Mouse (Mus musculus): ENCODE measurements around the gene Aass. TPM values are rescaled to one million over a fixed set of nuclear protein-coding genes. Genes with fewer than 3 reads are reported as not detected.
"Not testable (repeated sequence)": the region's sequence is repeated elsewhere in the genome, so short reads cannot be mapped to it uniquely, and the experiment has no call there.

Gene Aass
- polyA plus RNA-seq (2015; fragmentation: Nextera tagmentation; extraction: Ambion mirVana), result 25.0 and 34.4 TPM in 2 replicates

GRCm38 (mm10) chr6:23132573-23133181, at the start of gene Aass:
Gene Aass (minus strand): TSS chr6:23132986.
- Histone ChIP-seq H3K9ac (peak within 1 kb of the TSS; percentile 9; the same call in 1 of the 2 replicates), H3K27me3 (no peaks in the 10 kb centered on the region), H3K9me3 (replicated peaks) (no peaks in the 10 kb centered on the region), H3K4me3 (replicated peaks) (peak within 1 kb of the TSS; percentile 47), H3K27ac (peak within 1 kb of the TSS; percentile 63), H3K4me2 (peak within 1 kb of the TSS; percentile 35), H3K36me3 (no peaks in the 10 kb centered on the region), H3K4me1 (replicated peaks) (peaks cover 1% of the 10 kb centered on the region; the same call in 1 of the 2 replicates)
- peak; percentile 79 for ATAC-seq (ENCODE audit: low read depth)
- WGBS (ENCODE audit: insufficient replicate concordance), result 2% methylated on average over 20 of the region's 20 CpGs
- no peak for DNase-seq

- no peak overlapping the region for H3K4me2 ChIP-seq
- H3K4me3 ChIP-seq (replicated peaks), result no peak overlapping the region
- H3K9me3 ChIP-seq (replicated peaks), result no peaks in the 10 kb centered on the region
- no peak overlapping the region for H3K27ac ChIP-seq
- DNase-seq, result no peak
- no peaks in the 10 kb centered on the region for H3K36me3 ChIP-seq
- no peak for ATAC-seq (ENCODE audit: low read depth)
- H3K4me1 ChIP-seq (replicated peaks), result no peaks in the 10 kb centered on the region
- H3K9ac ChIP-seq, result no peak overlapping the region
- WGBS (ENCODE audit: insufficient replicate concordance), result 14% methylated on average over 8 of the region's 8 CpGs
- no peaks in the 10 kb centered on the region for H3K27me3 ChIP-seq
Measured at GRCm38 (mm10) chr6:23180096-23180495, 47.3 kb upstream of the Aass start.

GRCm38 (mm10) chr6:23163824-23164223, 31.0 kb upstream of the Aass start:
- not testable (repeated sequence) for H3K36me3 ChIP-seq; ATAC-seq (ENCODE audit: low read depth); DNase-seq; H3K4me1 ChIP-seq (replicated peaks); H3K4me3 ChIP-seq (replicated peaks); H3K9me3 ChIP-seq (replicated peaks); H3K4me2 ChIP-seq; H3K27ac ChIP-seq; H3K27me3 ChIP-seq; H3K9ac ChIP-seq
- 38% methylated on average over 2 of the region's 2 CpGs for WGBS (ENCODE audit: insufficient replicate concordance)

GRCm38 (mm10) chr6:23156357-23156756, 23.6 kb upstream of the Aass start:
- not testable (repeated sequence) for ATAC-seq (ENCODE audit: low read depth); H3K27me3 ChIP-seq; H3K27ac ChIP-seq; H3K4me2 ChIP-seq; DNase-seq; H3K9me3 ChIP-seq (replicated peaks); H3K9ac ChIP-seq; H3K4me3 ChIP-seq (replicated peaks); H3K4me1 ChIP-seq (replicated peaks); H3K36me3 ChIP-seq
- WGBS (ENCODE audit: insufficient replicate concordance), result 30% methylated on average over 3 of the region's 3 CpGs

GRCm38 (mm10) chr6:23153112-23153511, 20.3 kb upstream of the Aass start:
- ATAC-seq (ENCODE audit: low read depth) (no peak), DNase-seq (no peak)
- Histone ChIP-seq H3K27ac (no peak overlapping the region), H3K4me3 (replicated peaks) (no peak overlapping the region), H3K9me3 (replicated peaks) (no peaks in the 10 kb centered on the region), H3K36me3 (no peaks in the 10 kb centered on the region), H3K4me1 (replicated peaks) (no peaks in the 10 kb centered on the region), H3K4me2 (no peak overlapping the region), H3K27me3 (no peaks in the 10 kb centered on the region), H3K9ac (no peak overlapping the region)
- WGBS (ENCODE audit: insufficient replicate concordance), result 70% methylated on average over 2 of the region's 2 CpGs

- H3K27ac ChIP-seq, result no peak overlapping the region
- WGBS (ENCODE audit: insufficient replicate concordance), result 63% methylated on average over 2 of the region's 2 CpGs
- no peak overlapping the region for H3K4me2 ChIP-seq
- H3K4me1 ChIP-seq (replicated peaks), result 0 out of 2 replicates have a peak, but pooled peaks cover 2% of the 10 kb centered on the region
- H3K4me3 ChIP-seq (replicated peaks), result no peak overlapping the region
- no peaks in the 10 kb centered on the region for H3K36me3 ChIP-seq
- no peaks in the 10 kb centered on the region for H3K27me3 ChIP-seq
- ATAC-seq (ENCODE audit: low read depth), result peak; percentile 90
- DNase-seq, result no peak
- H3K9me3 ChIP-seq (replicated peaks), result no peaks in the 10 kb centered on the region
- no peak overlapping the region for H3K9ac ChIP-seq
Measured at GRCm38 (mm10) chr6:23147221-23147620, 14.4 kb upstream of the Aass start.

GRCm38 (mm10) chr6:23143980-23144379, 11.2 kb upstream of the Aass start:
- Histone ChIP-seq H3K27ac (no peak overlapping the region), H3K4me2 (no peak overlapping the region), H3K36me3 (no peaks in the 10 kb centered on the region), H3K4me3 (replicated peaks) (no peak overlapping the region), H3K27me3 (no peaks in the 10 kb centered on the region), H3K4me1 (replicated peaks) (0 out of 2 replicates have a peak, but pooled peaks cover 2% of the 10 kb centered on the region), H3K9me3 (replicated peaks) (no peaks in the 10 kb centered on the region), H3K9ac (no peak overlapping the region)
- ATAC-seq (ENCODE audit: low read depth) (no peak), DNase-seq (no peak)

- H3K4me3 ChIP-seq (replicated peaks), result peak overlapping the region; percentile 47
Measured at GRCm38 (mm10) chr6:23131015-23131414, 1.8 kb downstream of the Aass start.

GRCm38 (mm10) chr6:23129201-23129600, 3.6 kb downstream of the Aass start:
- 67% methylated on average over 4 of the region's 4 CpGs for WGBS (ENCODE audit: insufficient replicate concordance)
- Histone ChIP-seq H3K9me3 (replicated peaks) (no peaks in the 10 kb centered on the region), H3K4me3 (replicated peaks) (no peak overlapping the region), H3K4me1 (replicated peaks) (peaks cover 5% of the 10 kb centered on the region; the same call in 1 of the 2 replicates), H3K4me2 (no peak overlapping the region), H3K9ac (no peak overlapping the region), H3K27ac (no peak overlapping the region), H3K36me3 (no peaks in the 10 kb centered on the region), H3K27me3 (no peaks in the 10 kb centered on the region)
- DNase-seq (no peak), ATAC-seq (ENCODE audit: low read depth) (no peak)

More at GRCm38 (mm10) chr6:23131015-23131414, 1.8 kb downstream of the Aass start:
- Histone ChIP-seq H3K4me1 (replicated peaks) (peaks cover 5% of the 10 kb centered on the region; the same call in 1 of the 2 replicates), H3K4me2 (peak overlapping the region; percentile 35), H3K9ac (no peak overlapping the region), H3K36me3 (no peaks in the 10 kb centered on the region), H3K27ac (no peak overlapping the region; the same call in 1 of the 2 replicates), H3K27me3 (no peaks in the 10 kb centered on the region), H3K9me3 (replicated peaks) (no peaks in the 10 kb centered on the region)
- DNase-seq (no peak), ATAC-seq (ENCODE audit: low read depth) (peak; percentile 50)
- WGBS (ENCODE audit: insufficient replicate concordance), result 44% methylated on average over 4 of the region's 4 CpGs

- WGBS (ENCODE audit: insufficient replicate concordance), result 57% methylated on average over 7 of the region's 7 CpGs
- no peak for DNase-seq
- Histone ChIP-seq H3K4me2 (no peak overlapping the region), H3K4me3 (replicated peaks) (no peak overlapping the region), H3K9ac (no peak overlapping the region), H3K9me3 (replicated peaks) (no peaks in the 10 kb centered on the region), H3K36me3 (no peaks in the 10 kb centered on the region), H3K27ac (peak overlapping the region; percentile 47), H3K4me1 (replicated peaks) (peaks cover 5% of the 10 kb centered on the region), H3K27me3 (no peaks in the 10 kb centered on the region)
- no peak for ATAC-seq (ENCODE audit: low read depth)
Measured at GRCm38 (mm10) chr6:23126706-23127105, 6.1 kb downstream of the Aass start.

- Histone ChIP-seq H3K9ac (no peak overlapping the region), H3K27ac (no peak overlapping the region), H3K9me3 (replicated peaks) (no peaks in the 10 kb centered on the region), H3K27me3 (no peaks in the 10 kb centered on the region), H3K4me2 (no peak overlapping the region), H3K4me3 (replicated peaks) (no peak overlapping the region), H3K36me3 (no peaks in the 10 kb centered on the region), H3K4me1 (replicated peaks) (peaks cover 5% of the 10 kb centered on the region)
- no peak for DNase-seq
- no peak for ATAC-seq (ENCODE audit: low read depth)
- 62% methylated on average over 5 of the region's 5 CpGs for WGBS (ENCODE audit: insufficient replicate concordance)
Measured at GRCm38 (mm10) chr6:23125831-23126230, 7.0 kb downstream of the Aass start.

GRCm38 (mm10) chr6:23124823-23125222, 8.0 kb downstream of the Aass start:
- peaks cover 5% of the 10 kb centered on the region for H3K4me1 ChIP-seq (replicated peaks)
- H3K27ac ChIP-seq, result no peak overlapping the region
- H3K9me3 ChIP-seq (replicated peaks), result no peaks in the 10 kb centered on the region
- ATAC-seq (ENCODE audit: low read depth) (no peak), DNase-seq (no peak)
- H3K4me2 ChIP-seq, result no peak overlapping the region
- 44% methylated on average over 2 of the region's 2 CpGs for WGBS (ENCODE audit: insufficient replicate concordance)
- H3K27me3 ChIP-seq, result no peaks in the 10 kb centered on the region
- no peaks in the 10 kb centered on the region for H3K36me3 ChIP-seq
- no peak overlapping the region for H3K9ac ChIP-seq
- H3K4me3 ChIP-seq (replicated peaks), result no peak overlapping the region

Measured in liver, embryonic 13.5 days (tissue).